Mouse (Mus musculus) liver, embryonic 12.5 days (tissue): ENCODE measurements around the gene Cops8. TPM values are rescaled to one million over a fixed set of nuclear protein-coding genes. Genes with fewer than 3 reads are reported as not detected.

Source experiments
- ATAC-seq: fragments of 200-750 bp; cut with Nextera tagmentation; 2 replicates; pipeline ENCODE4 v1.8.0; 2017; ENCODE audit warnings: moderate number of reproducible peaks, mild to moderate bottlenecking, moderate library complexity
- H3K27ac ChIP-seq: fragments of 300-500 bp; sonication (generic); 2 replicates; pipeline ENCODE4 v1.5.1; 2016; ENCODE audit warnings: mild to moderate bottlenecking
- H3K27me3 ChIP-seq: fragments of 300-500 bp; sonication (generic); replicated peaks from 2 replicates; pipeline ENCODE4 v1.6.1; 2016; ENCODE audit warnings: mild to moderate bottlenecking, moderate library complexity
- H3K36me3 ChIP-seq: fragments of 300-500 bp; sonication (generic); 2 replicates; pipeline ENCODE4 v1.6.1; 2016; ENCODE audit warnings: mild to moderate bottlenecking, moderate library complexity
- H3K4me1 ChIP-seq: fragments of 300-500 bp; sonication (generic); 2 replicates; pipeline ENCODE4 v1.6.1; 2016
- H3K4me2 ChIP-seq: fragments of 300-500 bp; sonication (generic); 2 replicates; pipeline ENCODE4 v1.6.1; 2016; ENCODE audit warnings: mild to moderate bottlenecking, moderate library complexity
- H3K4me3 ChIP-seq: fragments of 300-500 bp; sonication (generic); 2 replicates; pipeline ENCODE4 v1.5.1; 2016; ENCODE audit warnings: mild to moderate bottlenecking, moderate library complexity
- H3K9ac ChIP-seq: fragments of 300-500 bp; sonication (generic); 2 replicates; pipeline ENCODE4 v1.6.1; 2016; ENCODE audit warnings: mild to moderate bottlenecking, moderate library complexity
- H3K9me3 ChIP-seq: fragments of 300-500 bp; sonication (generic); replicated peaks from 2 replicates; pipeline ENCODE4 v1.6.1; 2016; ENCODE audit warnings: mild to moderate bottlenecking, moderate library complexity
- WGBS: fragments of 180-500 bp; shearing (Covaris S2); methylation state at CpG from one replicate; pipeline ENCODE4 v1.1.7; 2016; ENCODE audit not compliant: insufficient replicate concordance; 5-methylcytosine and 5-hydroxymethylcytosine counted together
- polyA plus RNA-seq: library from polyadenylated mRNA; unstranded; fragments of >200 nt; fragmentation: Nextera tagmentation; extraction: Ambion mirVana; gene quantifications from 2 replicates; pipeline ENCODE4 v1.2.1, GENCODE M21; 2016

Gene Cops8
- polyA plus RNA-seq, 1 experiment from 2014 or later = 79.8 TPM

GRCm38 (mm10) chr1:90656492-90657245, 53.9 kb downstream of the Cops8 start:
- Histone ChIP-seq H3K9ac (no peak overlapping the region), H3K36me3 (no peaks in the 10 kb centered on the region), H3K4me2 (no peak overlapping the region), H3K4me1 (no peaks in the 10 kb centered on the region), H3K27ac (no peak overlapping the region), H3K9me3 (no peaks in the 10 kb centered on the region), H3K4me3 (no peak overlapping the region), H3K27me3 (no peaks in the 10 kb centered on the region)
- 64% methylated on average over 16 of the region's 16 CpGs for WGBS
- ATAC-seq = no peak

GRCm38 (mm10) chr1:90657292-90658050, 54.7 kb downstream of the Cops8 start:
- no peak overlapping the region for H3K4me3 ChIP-seq
- no peaks in the 10 kb centered on the region for H3K4me1 ChIP-seq
- no peak overlapping the region for H3K27ac ChIP-seq
- no peak for ATAC-seq
- H3K9ac ChIP-seq = no peak overlapping the region
- H3K27me3 ChIP-seq = no peaks in the 10 kb centered on the region
- 62% methylated on average over 10 of the region's 10 CpGs for WGBS
- H3K36me3 ChIP-seq = no peaks in the 10 kb centered on the region
- no peaks in the 10 kb centered on the region for H3K9me3 ChIP-seq
- no peak overlapping the region for H3K4me2 ChIP-seq

GRCm38 (mm10) chr1:90658581-90658980, 55.8 kb downstream of the Cops8 start:
- H3K4me1 ChIP-seq = no peaks in the 10 kb centered on the region
- H3K9ac ChIP-seq = no peak overlapping the region
- H3K4me3 ChIP-seq = no peak overlapping the region
- H3K4me2 ChIP-seq = no peak overlapping the region
- no peaks in the 10 kb centered on the region for H3K36me3 ChIP-seq
- no peaks in the 10 kb centered on the region for H3K27me3 ChIP-seq
- H3K9me3 ChIP-seq = no peaks in the 10 kb centered on the region
- WGBS = 84% methylated on average over 3 of the region's 3 CpGs
- no peak for ATAC-seq
- H3K27ac ChIP-seq = no peak overlapping the region

- ATAC-seq = no peak
- no peaks in the 10 kb centered on the region for H3K27me3 ChIP-seq
- no peak overlapping the region for H3K27ac ChIP-seq
- no peaks in the 10 kb centered on the region for H3K4me1 ChIP-seq
- H3K9ac ChIP-seq = no peak overlapping the region
- H3K4me3 ChIP-seq = no peak overlapping the region
- H3K4me2 ChIP-seq = no peak overlapping the region
- no peaks in the 10 kb centered on the region for H3K36me3 ChIP-seq
- WGBS = 83% methylated on average over 7 of the region's 7 CpGs
- H3K9me3 ChIP-seq = no peaks in the 10 kb centered on the region
These were observed 57.4 kb downstream of the Cops8 start for GRCm38 (mm10) chr1:90660150-90660549.

GRCm38 (mm10) chr1:90662491-90662890, 59.7 kb downstream of the Cops8 start:
- Histone ChIP-seq H3K36me3 (no peaks in the 10 kb centered on the region), H3K27ac (no peak overlapping the region), H3K4me2 (no peak overlapping the region), H3K9me3 (no peaks in the 10 kb centered on the region), H3K9ac (no peak overlapping the region), H3K27me3 (no peaks in the 10 kb centered on the region), H3K4me1 (no peaks in the 10 kb centered on the region), H3K4me3 (no peak overlapping the region)
- WGBS = 55% methylated on average over 6 of the region's 6 CpGs
- no peak for ATAC-seq

Other genes with a start within 250 kb of the Cops8 start
- gene Col6a3, start 241.0 kb downstream of the Cops8 start, polyA plus RNA-seq = 7.7 and 9.3 TPM in 2 replicates